In the genomic region with DNA sequence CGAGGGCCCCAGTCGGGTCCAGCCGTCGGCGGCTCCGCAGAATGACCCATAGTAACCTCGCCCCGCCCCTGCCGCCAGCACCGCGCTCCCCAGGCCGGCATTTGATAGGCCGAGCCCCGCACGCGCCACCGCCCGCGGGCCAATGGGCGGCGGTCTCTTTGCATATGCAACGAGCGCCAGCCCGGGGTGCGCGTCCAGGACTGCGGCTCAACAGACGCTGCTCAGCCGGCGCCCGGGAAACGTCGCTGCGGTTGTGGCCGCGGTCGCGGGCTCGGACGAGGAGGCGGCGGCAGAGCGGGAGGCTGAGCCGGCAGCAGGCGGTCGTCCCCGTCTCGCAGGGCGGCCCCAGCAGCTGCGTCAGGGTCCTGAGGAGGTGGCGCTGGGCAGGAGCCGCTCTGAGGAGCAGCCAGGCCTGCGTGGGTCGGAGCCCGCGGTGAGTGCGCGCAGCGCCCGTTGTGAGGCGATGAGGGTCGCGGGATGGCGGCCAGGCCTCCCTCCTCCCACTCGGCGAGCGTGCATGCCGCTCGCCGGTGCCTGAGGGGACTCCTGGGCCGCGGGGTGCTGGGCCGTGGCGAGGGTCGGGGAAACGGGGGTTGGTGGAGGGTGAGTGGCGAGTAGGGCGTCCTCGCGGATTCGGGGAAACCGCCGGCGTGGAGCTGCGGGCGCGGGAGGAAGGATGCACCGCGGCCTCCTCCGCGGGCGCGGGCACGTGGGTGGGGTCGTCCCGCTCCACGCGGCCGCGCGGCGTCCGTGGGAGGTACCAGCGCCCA, we compare ENCODE assay signal across 8 mouse cellular contexts. TPM values are rescaled to one million over a fixed set of nuclear protein-coding genes. Genes with fewer than 3 reads are reported as not detected.
DNase-seq lines count a peak whose midpoint lies in the region; ATAC-seq and TF ChIP-seq lines count a peak whose summit lies in the region.

A gene (plus strand): TSS at position 155 of the 770 bp plus-strand sequence.
A gene (plus strand): TSS at position 368 of the 770 bp plus-strand sequence.

- H3K27me3 ChIP-seq in forebrain, embryonic 13.5 days: no peaks in the 10 kb centered on the region
- H3K27me3 ChIP-seq in liver, embryonic 16.5 days (ENCODE audit: control insufficient read depth, insufficient read depth, low read depth, low read length): no peaks in the 10 kb centered on the region
- no peaks in the 10 kb centered on the region for H3K27me3 ChIP-seq in neural tube, embryonic 12.5 days (replicated peaks)
- H3K27me3 ChIP-seq in stomach, postnatal 0 days (ENCODE audit: control insufficient read depth, insufficient read depth, low read length): no peaks in the 10 kb centered on the region

- no peaks in the 10 kb centered on the region for H3K36me3 ChIP-seq in forebrain, embryonic 13.5 days (ENCODE audit: poor library complexity, severe bottlenecking)
- H3K36me3 ChIP-seq in liver, embryonic 16.5 days (ENCODE audit: control insufficient read depth, insufficient read depth): no peaks in the 10 kb centered on the region
- no peaks in the 10 kb centered on the region for H3K36me3 ChIP-seq in neural tube, embryonic 12.5 days
- no peaks in the 10 kb centered on the region for H3K36me3 ChIP-seq in stomach, postnatal 0 days (ENCODE audit: control insufficient read depth, insufficient read depth, low read length)

- H3K4me1 ChIP-seq in forebrain, embryonic 13.5 days: peaks cover 35% of the 10 kb centered on the region
- H3K4me1 ChIP-seq in liver, embryonic 16.5 days (ENCODE audit: control insufficient read depth, low read depth, low read length): peaks cover 24% of the 10 kb centered on the region
- H3K4me1 ChIP-seq in neural tube, embryonic 12.5 days: peaks cover 28% of the 10 kb centered on the region
- 0 out of 2 replicates have a peak, but pooled peaks cover 3% of the 10 kb centered on the region for H3K4me1 ChIP-seq in stomach, postnatal 0 days (replicated peaks; ENCODE audit: control insufficient read depth, insufficient read depth)

- no peak for TF ChIP-seq CTCF in stomach, postnatal 0 days (IDR thresholded peaks at IDR 0.05; ENCODE audit: low read depth)

- peak; percentile 96 for ATAC-seq in cerebellum, adult (ENCODE audit: insufficient number of reproducible peaks, low FRiP score, low TSS enrichment)
- ATAC-seq in forebrain, embryonic 13.5 days: peak; percentile 100
- peak; percentile 100 for ATAC-seq in liver, embryonic 16.5 days (ENCODE audit: low read depth)
- peak; percentile 100 for ATAC-seq in neural tube, embryonic 12.5 days (ENCODE audit: low FRiP score, low read depth)
- peak; percentile 100 for ATAC-seq in stomach, postnatal 0 days (ENCODE audit: low FRiP score, low TSS enrichment)

- H3K4me3 ChIP-seq in forebrain, embryonic 13.5 days: peak within 1 kb of the TSS; percentile 95
- peak within 1 kb of the TSS; percentile 90 for H3K4me3 ChIP-seq in liver, embryonic 16.5 days (ENCODE audit: low read depth, low read length)
- peak within 1 kb of the TSS; percentile 97 for H3K4me3 ChIP-seq in neural tube, embryonic 12.5 days
- H3K4me3 ChIP-seq in stomach, postnatal 0 days (ENCODE audit: low read depth, low read length): peak within 1 kb of the TSS; percentile 98

- H3K9me3 ChIP-seq in forebrain, embryonic 13.5 days (replicated peaks): no peaks in the 10 kb centered on the region
- no peaks in the 10 kb centered on the region for H3K9me3 ChIP-seq in liver, embryonic 16.5 days (replicated peaks; ENCODE audit: control insufficient read depth, low read length)
- no peaks in the 10 kb centered on the region for H3K9me3 ChIP-seq in neural tube, embryonic 12.5 days
- no peaks in the 10 kb centered on the region for H3K9me3 ChIP-seq in stomach, postnatal 0 days (ENCODE audit: control insufficient read depth, low read length)

- no peak for TF ChIP-seq EP300 in stomach, postnatal 0 days (optimal IDR thresholded peaks at IDR 0.05)

- H3K27ac ChIP-seq in forebrain, embryonic 13.5 days: peak within 1 kb of the TSS; percentile 97
- H3K27ac ChIP-seq in liver, embryonic 16.5 days (ENCODE audit: low read length): peak within 1 kb of the TSS; percentile 81
- H3K27ac ChIP-seq in neural tube, embryonic 12.5 days: peak within 1 kb of the TSS; percentile 96
- H3K27ac ChIP-seq in stomach, postnatal 0 days (replicated peaks): peak within 1 kb of the TSS; percentile 95

- intact Hi-C loops in heart, postnatal 10 days (cut with DNase I): loop anchor here (2.0 kb wide), 1 partner anchor 121 kb away; no protein-coding TSS in a partner anchor

- peak within 1 kb of the TSS; percentile 71 for H3K4me2 ChIP-seq in forebrain, embryonic 13.5 days
- peak within 1 kb of the TSS; percentile 95 for H3K4me2 ChIP-seq in liver, embryonic 16.5 days (ENCODE audit: low read depth, low read length)
- peak within 1 kb of the TSS; percentile 79 for H3K4me2 ChIP-seq in neural tube, embryonic 12.5 days (replicated peaks)
- peak within 1 kb of the TSS; percentile 85 for H3K4me2 ChIP-seq in stomach, postnatal 0 days (replicated peaks; ENCODE audit: low read depth)

- DNase-seq in ES-CJ7 (ENCODE audit: low read depth, low spot score): peak; percentile 97
- peak; percentile 97 to 99 for DNase-seq in heart, postnatal 10 days
- peak; percentile 97 to 99 for DNase-seq in kidney, postnatal 4 days
- DNase-seq in stomach, postnatal 0 days (ENCODE audit: low spot score): peak; percentile 99

- under 1% methylated on average over 46 of the region's 104 CpGs for WGBS in forebrain, embryonic 13.5 days
- WGBS in liver, embryonic 16.5 days (ENCODE audit: insufficient replicate concordance): under 1% methylated on average over 91 of the region's 104 CpGs
- WGBS in neural tube, embryonic 12.5 days: under 1% methylated on average over 100 of the region's 104 CpGs
- under 1% methylated on average over 90 of the region's 104 CpGs for WGBS in stomach, postnatal 0 days

- peak within 1 kb of the TSS; percentile 96 for H3K9ac ChIP-seq in forebrain, embryonic 13.5 days
- H3K9ac ChIP-seq in liver, embryonic 16.5 days (ENCODE audit: low read depth, low read length): peak within 1 kb of the TSS; percentile 91
- peak within 1 kb of the TSS; percentile 96 for H3K9ac ChIP-seq in neural tube, embryonic 12.5 days
- H3K9ac ChIP-seq in stomach, postnatal 0 days (ENCODE audit: low read length): peak within 1 kb of the TSS; percentile 93

RNA-seq across cellular contexts. Expression of the first gene that starts in this region (rescaled TPM):
- polyA plus RNA-seq in forebrain, embryonic 13.5 days (2015; fragmentation: Nextera tagmentation; extraction: Ambion mirVana): 63.4 and 76.1 TPM in 2 replicates
- 10 to 100 TPM; 11.3 to 14.4 TPM for total RNA-seq in heart, postnatal 10 days (2021)
- polyA plus RNA-seq in liver, embryonic 16.5 days (2015; fragmentation: Nextera tagmentation; extraction: Ambion mirVana): 17.4 and 18.9 TPM in 2 replicates
- 74.3 and 82.2 TPM in 2 replicates for polyA plus RNA-seq in neural tube, embryonic 12.5 days (2016; fragmentation: Nextera tagmentation; extraction: Ambion mirVana)
- 36.9 and 37.7 TPM in 2 replicates for polyA plus RNA-seq in stomach, postnatal 0 days (2015; fragmentation: Nextera tagmentation; extraction: Ambion mirVana)

RNA-seq across cellular contexts. Expression of the second gene that starts in this region (rescaled TPM):
- polyA plus RNA-seq in forebrain, embryonic 13.5 days (2015; fragmentation: Nextera tagmentation; extraction: Ambion mirVana): 2.8 and 3.2 TPM in 2 replicates
- 1 to 10 TPM; 2.8 to 3.1 TPM for total RNA-seq in heart, postnatal 10 days (2021)
- polyA plus RNA-seq in liver, embryonic 16.5 days (2015; fragmentation: Nextera tagmentation; extraction: Ambion mirVana): 0.63 and 0.64 TPM in 2 replicates
- polyA plus RNA-seq in neural tube, embryonic 12.5 days (2016; fragmentation: Nextera tagmentation; extraction: Ambion mirVana): 2.7 and 3.5 TPM in 2 replicates
- polyA plus RNA-seq in stomach, postnatal 0 days (2015; fragmentation: Nextera tagmentation; extraction: Ambion mirVana): 1.3 TPM in 2 replicates

Comparison
In these comparisons a context has a peak if more than half of its experiments do, and no peak if none do; other contexts are left out.
1. Peak in every context shown above with its lines: DNase-seq, ATAC-seq, H3K4me3 ChIP-seq and H3K27ac ChIP-seq.